Mouse (Mus musculus) testis, adult 2 months (tissue): ENCODE measurements around the gene Wasf2.

Source experiments
- CTCF ChIP-seq: fragments of 200-500 bp; IDR thresholded peaks from 2 replicates; pipeline ENCODE4 v1.5.1; 2012; ENCODE audit warnings: low read depth, mild to moderate bottlenecking, inconsistent platforms, low read length, moderate library complexity; ENCODE audit not compliant: control insufficient read depth, insufficient read depth, insufficient replicate concordance
- POLR2A ChIP-seq: fragments of 200-500 bp; IDR thresholded peaks from 2 replicates; pipeline ENCODE4 v1.6.1; 2012; ENCODE audit warnings: low read depth, mild to moderate bottlenecking, inconsistent platforms, low read length, moderate library complexity; ENCODE audit not compliant: control insufficient read depth

GRCm38 (mm10) chr4:133210788-133211390 is 80.6 kb downstream of the Wasf2 start:
- TF ChIP-seq CTCF: no peak
- TF ChIP-seq POLR2A: no peak
